Mouse (Mus musculus): ENCODE results near the gene Dvl1. TPM values are rescaled to one million over a fixed set of nuclear protein-coding genes. Genes with fewer than 3 reads are reported as not detected.

The Dvl1 gene
- total RNA-seq, 2 experiments from 2014 or later, result 72.9 to 75.8 TPM

- peak; percentile 24 to 39 for DNase-seq (ENCODE audit: low spot score in 2 of 2)
These were observed 57.3 kb downstream of the Dvl1 start for GRCm38 (mm10) chr4:155904318-155905102.

- no peak for DNase-seq (ENCODE audit: low spot score in 2 of 2)
These were observed 58.4 kb downstream of the Dvl1 start for GRCm38 (mm10) chr4:155905634-155906033.

- DNase-seq (ENCODE audit: low spot score in 2 of 2), result no peak
These were observed 58.9 kb downstream of the Dvl1 start for GRCm38 (mm10) chr4:155906125-155906524.

- DNase-seq (ENCODE audit: low spot score in 2 of 2), result no peak
These were observed 59.8 kb downstream of the Dvl1 start for GRCm38 (mm10) chr4:155907003-155907402.

- peak; percentile 3 to 9 for DNase-seq (ENCODE audit: low spot score in 2 of 2)
These were observed 61.1 kb downstream of the Dvl1 start for GRCm38 (mm10) chr4:155908281-155908680.

GRCm38 (mm10) chr4:155908751-155909150, 61.5 kb downstream of the Dvl1 start:
- DNase-seq (ENCODE audit: low spot score in 2 of 2), result peak; percentile 3 to 5

Other genes starting within 250 kb of the Dvl1 start
- gene Slc35e2, start 246.0 kb upstream of the Dvl1 start, total RNA-seq (2021), result 10 to 100 TPM; 41.4 to 46.1 TPM
- gene Cdk11b, start 222.5 kb upstream of the Dvl1 start, total RNA-seq (2021), result 10 to 100 TPM; 45.4 to 50.7 TPM
- not detected for gene Gm10563, start 202.0 kb upstream of the Dvl1 start, total RNA-seq (2021)
- 1 to 10 TPM; 1.5 to 4.7 TPM for gene Mmp23, start 194.0 kb upstream of the Dvl1 start, total RNA-seq (2021)
- gene Mib2, start 178.2 kb upstream of the Dvl1 start, total RNA-seq (2021), result 10 to 100 TPM; 86.7 to 87.7 TPM
- 10 to 100 TPM; 22.5 to 26.4 TPM for gene Fndc10, start 153.1 kb upstream of the Dvl1 start, total RNA-seq (2021)
- gene Ssu72, start 142.6 kb upstream of the Dvl1 start, total RNA-seq (2021), result 10 to 100 TPM; 65.7 to 79.1 TPM
- gene Tmem240, start 112.6 kb upstream of the Dvl1 start, total RNA-seq (2021), result 10 to 100 TPM; 41.6 to 45.7 TPM
- 10 to 100 TPM; 52.5 to 59.7 TPM for gene Atad3a, start 86.3 kb upstream of the Dvl1 start, total RNA-seq (2021)
- gene Vwa1, start 72.7 kb upstream of the Dvl1 start, total RNA-seq (2021), result 10 to 100 TPM; 13.5 to 16.8 TPM
- 10 to 100 TPM; 18.0 to 18.1 TPM for gene Tmem88b, start 61.5 kb upstream of the Dvl1 start, total RNA-seq (2021)
- under 1 TPM in 1 of 2 experiments, not detected in 1; 0.48 TPM for gene Ankrd65, start 57.0 kb upstream of the Dvl1 start, total RNA-seq (2021)
- 100 to 1,000 TPM; 105 to 109 TPM for gene Mrpl20, start 44.5 kb upstream of the Dvl1 start, total RNA-seq (2021)
- 10 to 100 TPM; 77.7 to 89.3 TPM for gene Ccnl2, start 34.9 kb upstream of the Dvl1 start, total RNA-seq (2021)
- gene Aurkaip1, start 16.1 kb upstream of the Dvl1 start, total RNA-seq (2021), result 10 to 100 TPM; 83.3 to 83.7 TPM
- gene Mxra8, start 7.7 kb upstream of the Dvl1 start, total RNA-seq (2021), result 10 to 100 TPM; 10.0 to 12.7 TPM
- under 1 TPM; 0.25 to 0.29 TPM for gene Tas1r3, start 16.0 kb downstream of the Dvl1 start, total RNA-seq (2021)
- 10 to 100 TPM; 29.5 to 31.2 TPM for gene Cptp, start 22.0 kb downstream of the Dvl1 start, total RNA-seq (2021)
- 10 to 100 TPM; 29.4 to 33.0 TPM for gene Ints11, start 22.1 kb downstream of the Dvl1 start, total RNA-seq (2021)
- 10 to 100 TPM; 61.3 to 65.4 TPM for gene Pusl1, start 44.4 kb downstream of the Dvl1 start, total RNA-seq (2021)
- gene Acap3, start 44.4 kb downstream of the Dvl1 start, total RNA-seq (2021), result 100 to 1,000 TPM; 143 to 160 TPM
- gene Ube2j2, start 96.4 kb downstream of the Dvl1 start, total RNA-seq (2021), result 10 to 100 TPM; 75.2 to 78.9 TPM
- 10 to 100 TPM; 15.9 to 21.1 TPM for gene C1qtnf12, start 114.9 kb downstream of the Dvl1 start, total RNA-seq (2021)
- 1 to 10 TPM; 9.0 to 9.7 TPM for gene B3galt6, start 145.2 kb downstream of the Dvl1 start, total RNA-seq (2021)
- gene Sdf4, start 145.5 kb downstream of the Dvl1 start, total RNA-seq (2021), result 100 to 1,000 TPM; 154 to 157 TPM
- 1 to 10 TPM; 1.0 to 1.1 TPM for gene Tnfrsf4, start 166.4 kb downstream of the Dvl1 start, total RNA-seq (2021)
- not detected for gene Tnfrsf18, start 178.8 kb downstream of the Dvl1 start, total RNA-seq (2021)
- under 1 TPM in 1 of 2 experiments, not detected in 1; 0.14 TPM for gene Ttll10, start 212.0 kb downstream of the Dvl1 start, total RNA-seq (2021)